Mouse (Mus musculus) heart, postnatal 0 days (tissue): ENCODE measurements around the gene Gfer.

Experiments used
- CTCF ChIP-seq: IDR thresholded peaks from 2 replicates; pipeline ENCODE4 v1.5.1; 2016; ENCODE audit warnings: antibody characterized with exemption, control low read depth, low read depth
- EP300 ChIP-seq: IDR thresholded peaks from 2 replicates; pipeline ENCODE4 v1.6.1; 2016; ENCODE audit warnings: antibody characterized with exemption, low read depth

GRCm38 (mm10) chr17:24696011-24696697 is at the start of gene Gfer, which contains the start of gene Noxo1:
- TF ChIP-seq CTCF, result no peak
- TF ChIP-seq EP300, result no peak
